Mouse (Mus musculus): ENCODE measurements around the gene Ube2n. TPM values are rescaled to one million over a fixed set of nuclear protein-coding genes. Genes with fewer than 3 reads are reported as not detected.
A peak's percentile ranks its signal among the peaks of the same experiment; 100 is the strongest.

The Ube2n gene
- polyA plus RNA-seq, 1 experiment = 157 TPM

DNA sequence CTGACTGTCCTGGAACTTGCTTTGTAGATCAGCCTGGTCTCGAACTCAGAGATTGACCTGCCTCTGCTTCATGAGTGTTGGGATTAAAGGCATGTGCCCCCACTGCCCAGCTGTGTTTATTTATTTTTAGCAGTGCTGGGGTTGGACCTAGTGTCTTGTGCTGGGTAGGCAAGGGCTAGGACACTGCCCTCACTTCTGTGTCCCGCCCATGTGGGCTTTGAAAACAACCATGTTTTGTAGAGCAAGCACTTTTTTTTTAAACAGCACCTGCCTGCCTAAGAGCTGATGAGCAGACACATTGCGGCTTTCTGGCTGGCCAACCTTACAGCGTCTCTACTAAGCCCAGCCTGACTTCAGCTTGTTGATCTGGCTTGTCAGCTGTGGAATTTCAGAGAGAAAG is 76.3 kb downstream of the Ube2n start:
- Histone ChIP-seq H3ac (ENCODE audit: control insufficient read depth, insufficient read length) (no peak overlapping the region), H3K4me2 (ENCODE audit: low read depth) (no peak overlapping the region), H3K27me3 (ENCODE audit: control insufficient read depth, insufficient read depth, insufficient read length) (no peaks in the 10 kb centered on the region), H3K4me3 (no peak overlapping the region), H3K79me2 (ENCODE audit: control insufficient read depth, insufficient read depth) (no peaks in the 10 kb centered on the region), H3K36me3 (ENCODE audit: control insufficient read depth, insufficient read depth) (no peaks in the 10 kb centered on the region)
- TF ChIP-seq TCF3 (IDR thresholded peaks at IDR 0.05; ENCODE audit: insufficient read length, low read depth) (no peak), MYOD1 (IDR thresholded peaks at IDR 0.05; ENCODE audit: control insufficient read depth in 1 of 3, insufficient read length in 2 of 3, low read depth in 2 of 3) (peak in 1 of 3 experiments; percentile 1), USF1 (IDR thresholded peaks at IDR 0.05; ENCODE audit: low read depth) (no peak), POLR2A (IDR thresholded peaks at IDR 0.05; ENCODE audit: insufficient read length, low read depth) (no peak), CEBPB (IDR thresholded peaks at IDR 0.05; ENCODE audit: insufficient read depth, poor library complexity, severe bottlenecking) (no peak), E2F4 (IDR thresholded peaks at IDR 0.05; ENCODE audit: insufficient read depth) (no peak), REST (IDR thresholded peaks at IDR 0.05; ENCODE audit: insufficient read depth, insufficient read length) (no peak), SRF (IDR thresholded peaks at IDR 0.05; ENCODE audit: control insufficient read depth, insufficient read length, low read depth) (no peak), MYOG (IDR thresholded peaks at IDR 0.05; ENCODE audit: control insufficient read depth in 1 of 3, insufficient read depth in 1 of 3, insufficient read length in 2 of 3, low read depth in 2 of 3) (no peak)

DNA sequence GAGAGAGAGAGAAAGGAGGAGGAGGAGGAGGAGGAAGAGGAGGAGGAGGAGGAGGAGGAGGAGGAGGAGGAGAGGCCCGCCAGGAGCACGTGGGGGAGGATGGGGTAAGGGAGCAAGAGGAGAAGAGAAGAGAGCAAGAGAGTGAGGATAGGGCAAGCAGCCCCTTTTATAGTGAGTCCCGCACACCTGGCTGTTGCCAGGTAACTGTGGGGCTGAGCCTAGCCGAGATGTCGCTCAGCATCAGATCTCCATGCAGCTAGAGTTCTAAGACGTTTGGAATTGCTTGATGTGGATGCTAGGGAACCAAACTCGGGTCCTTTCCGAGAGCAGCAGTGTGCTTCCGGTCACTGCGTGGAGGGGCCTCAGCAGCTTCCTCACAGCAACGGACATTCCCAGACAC is 79.5 kb downstream of the Ube2n start:
- no peak for TF ChIP-seq POLR2A (IDR thresholded peaks at IDR 0.05; ENCODE audit: insufficient read length, low read depth)
- no peak for TF ChIP-seq MYOG (IDR thresholded peaks at IDR 0.05; ENCODE audit: control insufficient read depth in 1 of 3, insufficient read depth in 1 of 3, insufficient read length in 2 of 3, low read depth in 2 of 3)
- TF ChIP-seq USF1 (IDR thresholded peaks at IDR 0.05; ENCODE audit: low read depth) = no peak
- TF ChIP-seq CEBPB (IDR thresholded peaks at IDR 0.05; ENCODE audit: insufficient read depth, poor library complexity, severe bottlenecking) = no peak
- TF ChIP-seq MAX (IDR thresholded peaks at IDR 0.05; ENCODE audit: low read depth) = no peak
- TF ChIP-seq TCF3 (IDR thresholded peaks at IDR 0.05; ENCODE audit: insufficient read length, low read depth) = no peak
- no peak for TF ChIP-seq MYOD1 (IDR thresholded peaks at IDR 0.05; ENCODE audit: control insufficient read depth in 1 of 3, insufficient read length in 2 of 3, low read depth in 2 of 3)
- no peak for TF ChIP-seq SRF (IDR thresholded peaks at IDR 0.05; ENCODE audit: control insufficient read depth, insufficient read length, low read depth)
- TF ChIP-seq TCF12 (IDR thresholded peaks at IDR 0.05; ENCODE audit: insufficient read depth, poor library complexity, severe bottlenecking) = no peak
- TF ChIP-seq POLR2AphosphoS2 (IDR thresholded peaks at IDR 0.05; ENCODE audit: insufficient read length, low read depth) = no peak
- TF ChIP-seq E2F4 (IDR thresholded peaks at IDR 0.05; ENCODE audit: insufficient read depth) = no peak
- no peak for TF ChIP-seq REST (IDR thresholded peaks at IDR 0.05; ENCODE audit: insufficient read depth, insufficient read length)
- Histone ChIP-seq H3K27me3 (ENCODE audit: control insufficient read depth, insufficient read depth, insufficient read length) (no peaks in the 10 kb centered on the region), H3K4me3 (no peak overlapping the region), H3K36me3 (ENCODE audit: control insufficient read depth, insufficient read depth) (no peaks in the 10 kb centered on the region), H3K79me2 (ENCODE audit: control insufficient read depth, insufficient read depth) (no peaks in the 10 kb centered on the region), H3K4me2 (ENCODE audit: low read depth) (no peak overlapping the region), H3ac (ENCODE audit: control insufficient read depth, insufficient read length) (no peak overlapping the region)

Other genes starting within 250 kb of the Ube2n start
- 9.5 TPM for gene Cradd, start 191.0 kb upstream of the Ube2n start, polyA plus RNA-seq (2012; fragmentation: generic; extraction: Trizol)
- 27.5 TPM for gene Socs2, start 98.0 kb upstream of the Ube2n start, polyA plus RNA-seq (2012; fragmentation: generic; extraction: Trizol)
- 177 TPM for gene Mrpl42, start 13.2 kb upstream of the Ube2n start, polyA plus RNA-seq (2012; fragmentation: generic; extraction: Trizol)
- 36.8 TPM for gene Nudt4, start 49.0 kb downstream of the Ube2n start, polyA plus RNA-seq (2012; fragmentation: generic; extraction: Trizol)
- 0.37 TPM for gene Anapc15-ps, start 158.3 kb downstream of the Ube2n start, polyA plus RNA-seq (2012; fragmentation: generic; extraction: Trizol)

Data from myocyte (in vitro differentiated cells).